Mouse (Mus musculus) thymus, postnatal 36 days (tissue): ENCODE results near the gene Ypel4.
"Not testable (repeated sequence)": the region's sequence is repeated elsewhere in the genome, so short reads cannot be mapped to it uniquely, and the experiment has no call there.

ENCODE experiments used
- DNase-seq, 2 experiments: peaks; one replicate each; pipeline ENCODE4 v3.0.0; 2022; ENCODE audit warnings: mixed read lengths in 2 of 2

Gene Ypel4

GRCm38 (mm10) chr2:84728191-84728590, 5.7 kb upstream of the Ypel4 start:
- not testable (repeated sequence) for DNase-seq

- DNase-seq: no peak
Measured at GRCm38 (mm10) chr2:84731206-84731605, 2.7 kb upstream of the Ypel4 start.

- DNase-seq: no peak
Measured at GRCm38 (mm10) chr2:84732394-84732793, 1.5 kb upstream of the Ypel4 start.

- DNase-seq: no peak
Measured at GRCm38 (mm10) chr2:84734351-84734864, 550 bp downstream of the Ypel4 start.

- no peak for DNase-seq
Measured at GRCm38 (mm10) chr2:84734919-84735318, 1.1 kb downstream of the Ypel4 start.

GRCm38 (mm10) chr2:84735346-84735920, 1.6 kb downstream of the Ypel4 start:
- DNase-seq: no peak

GRCm38 (mm10) chr2:84736312-84737161, 2.7 kb downstream of the Ypel4 start:
- DNase-seq: no peak

GRCm38 (mm10) chr2:84737451-84737925, 3.6 kb downstream of the Ypel4 start:
- DNase-seq: no peak

GRCm38 (mm10) chr2:84738271-84738911, 4.5 kb downstream of the Ypel4 start:
- no peak for DNase-seq

GRCm38 (mm10) chr2:84740608-84741333, 6.9 kb downstream of the Ypel4 start:
- no peak for DNase-seq

GRCm38 (mm10) chr2:84741841-84742450, 8.1 kb downstream of the Ypel4 start:
- no peak for DNase-seq

GRCm38 (mm10) chr2:84742451-84743283, 8.8 kb downstream of the Ypel4 start:
- DNase-seq: no peak

- DNase-seq: peak in 1 of 2 experiments; percentile 30
Measured at GRCm38 (mm10) chr2:84743561-84743960, 9.7 kb downstream of the Ypel4 start, which contains the start of gene Gm19426. Gene Gm19426, minus strand, starts transcription at chr2:84743655.

- DNase-seq: no peak
Measured at GRCm38 (mm10) chr2:84744126-84744525, 10.3 kb downstream of the Ypel4 start.

- no peak for DNase-seq
Measured at GRCm38 (mm10) chr2:84750115-84750514, 16.3 kb downstream of the Ypel4 start.

- no peak for DNase-seq
Measured at GRCm38 (mm10) chr2:84756245-84756644, 22.4 kb downstream of the Ypel4 start.

- DNase-seq: no peak
Measured at GRCm38 (mm10) chr2:84757026-84757682, 23.3 kb downstream of the Ypel4 start.

- DNase-seq: no peak
Measured at GRCm38 (mm10) chr2:84758542-84759127, 24.8 kb downstream of the Ypel4 start.

- no peak for DNase-seq
Measured at GRCm38 (mm10) chr2:84760777-84761176, 26.9 kb downstream of the Ypel4 start.

GRCm38 (mm10) chr2:84761309-84761708, 27.5 kb downstream of the Ypel4 start:
- DNase-seq: no peak
